Comparison of ENCODE assay signal across 29 mouse cellular contexts in genomic region chr7:49373661-49374060, GRCm38 (mm10).
DNase-seq lines count a peak whose midpoint lies in the region; ATAC-seq lines count a peak whose summit lies in the region.
"Had no signal": no experiment of that assay in that cellular context is flagged by ENCODE, and none has a peak within 500 bp of the region (broad histone marks: within the 10 kb centered on the region; RNA-seq: fewer than 3 reads in every experiment).

No protein-coding gene starts in this region.

- H3K4me1 ChIP-seq in neural tube, embryonic 13.5 days (replicated peaks): peaks cover 72% of the 10 kb centered on the region
- peaks cover 49% of the 10 kb centered on the region for H3K4me1 ChIP-seq in neural tube, embryonic 15.5 days
- H3K4me1 ChIP-seq: liver, embryonic 15.5 days had no signal

- H3K27ac ChIP-seq in neural tube, embryonic 13.5 days (replicated peaks): peak overlapping the region; percentile 67
- H3K27ac ChIP-seq in neural tube, embryonic 15.5 days (replicated peaks): peak overlapping the region; percentile 54
- H3K27ac ChIP-seq: hindbrain, embryonic 14.5 days; liver, embryonic 15.5 days; midbrain, embryonic 15.5 days had no signal

- no peak overlapping the region for H3K9ac ChIP-seq in neural tube, embryonic 13.5 days
- no peak overlapping the region for H3K9ac ChIP-seq in neural tube, embryonic 15.5 days (replicated peaks)
- H3K9ac ChIP-seq: heart, embryonic 12.5 days; hindbrain, embryonic 14.5 days; liver, embryonic 15.5 days; lung, embryonic 14.5 days; midbrain, embryonic 15.5 days had no signal

- H3K4me3 ChIP-seq in neural tube, embryonic 13.5 days: no peak overlapping the region
- H3K4me3 ChIP-seq in neural tube, embryonic 15.5 days (replicated peaks): no peak overlapping the region
- H3K4me3 ChIP-seq: heart, embryonic 12.5 days; liver, embryonic 15.5 days; midbrain, embryonic 10.5 days; midbrain, embryonic 15.5 days had no signal

- no peak for DNase-seq in frontal cortex, postnatal 14 days (ENCODE audit: low spot score in 2 of 2)
- DNase-seq in neural tube, embryonic 10.5 days (ENCODE audit: extremely low spot score, low spot score): no peak
- no peak for DNase-seq in kidney, adult 8-10 months
- DNase-seq in lung, postnatal 25 days (ENCODE audit: low spot score): no peak
- DNase-seq: adrenal gland, postnatal 14 days; cerebellum, adult 11-12 months; cerebellum, adult 9-11 months; gastrocnemius, postnatal 25 days; heart, adult 18-20 months; heart, postnatal 4 days; kidney, postnatal 14 days; left cerebral cortex, postnatal 4 days; lung, postnatal 14 days; right cerebral cortex, adult 18-20 months; spleen, adult 18-20 months; thymus, adult 18-20 months; thymus, postnatal 36 days had no signal

- no peaks in the 10 kb centered on the region for H3K36me3 ChIP-seq in neural tube, embryonic 13.5 days
- H3K36me3 ChIP-seq in neural tube, embryonic 15.5 days: no peaks in the 10 kb centered on the region
- H3K36me3 ChIP-seq: heart, embryonic 12.5 days; liver, embryonic 15.5 days; midbrain, embryonic 15.5 days had no signal

- peak; percentile 64 for ATAC-seq in frontal cortex, adult (ENCODE audit: low TSS enrichment)
- ATAC-seq in neural tube, embryonic 13.5 days (ENCODE audit: low read depth): 0 out of 2 replicates have a peak, but pooled peaks have one; percentile 20
- ATAC-seq in neural tube, embryonic 15.5 days (ENCODE audit: low FRiP score): 0 out of 2 replicates have a peak, but pooled peaks have one; percentile 15
- ATAC-seq: CD4-positive, CD25-positive, alpha-beta regulatory T cell, adult 4 months; forebrain, embryonic 14.5 days; intestine, postnatal 0 days; midbrain, embryonic 15.5 days had no signal

- no peaks in the 10 kb centered on the region for H3K9me3 ChIP-seq in neural tube, embryonic 13.5 days
- no peaks in the 10 kb centered on the region for H3K9me3 ChIP-seq in neural tube, embryonic 15.5 days (replicated peaks)
- H3K9me3 ChIP-seq: liver, embryonic 15.5 days; midbrain, embryonic 10.5 days; midbrain, embryonic 15.5 days had no signal

- WGBS in neural tube, embryonic 13.5 days: 47% methylated on average over 3 of the region's 3 CpGs
- 33% methylated on average over 3 of the region's 3 CpGs for WGBS in neural tube, embryonic 15.5 days

- H3K4me2 ChIP-seq in neural tube, embryonic 13.5 days: no peak overlapping the region
- H3K4me2 ChIP-seq in neural tube, embryonic 15.5 days: no peak overlapping the region
- H3K4me2 ChIP-seq: heart, embryonic 12.5 days; hindbrain, embryonic 14.5 days; liver, embryonic 15.5 days; lung, embryonic 14.5 days; midbrain, embryonic 15.5 days had no signal

- H3K27me3 ChIP-seq in neural tube, embryonic 13.5 days: no peaks in the 10 kb centered on the region
- no peaks in the 10 kb centered on the region for H3K27me3 ChIP-seq in neural tube, embryonic 15.5 days (replicated peaks)
- H3K27me3 ChIP-seq: heart, embryonic 12.5 days; liver, embryonic 15.5 days; midbrain, embryonic 15.5 days had no signal
